Mouse (Mus musculus) intestine, embryonic 15.5 days (tissue): ENCODE data around the gene Hmgcl. TPM values are rescaled to one million over a fixed set of nuclear protein-coding genes. Genes with fewer than 3 reads are reported as not detected.
"Not testable (repeated sequence)": the region's sequence is repeated elsewhere in the genome, so short reads cannot be mapped to it uniquely, and the experiment has no call there.

Experiments used
- ATAC-seq: fragments of 200-750 bp; cut with Nextera tagmentation; 2 replicates; pipeline ENCODE4 v1.8.0; 2017; ENCODE audit warnings: moderate TSS enrichment, moderate library complexity
- H3K27ac ChIP-seq: fragments of 300-500 bp; sonication (generic); 2 replicates; pipeline ENCODE4 v1.5.1; 2015; ENCODE audit warnings: mild to moderate bottlenecking, inconsistent platforms
- H3K27me3 ChIP-seq: fragments of 300-500 bp; sonication (generic); replicated peaks from 2 replicates; pipeline ENCODE4 v1.6.1; 2015; ENCODE audit warnings: inconsistent platforms
- H3K36me3 ChIP-seq: fragments of 300-500 bp; sonication (generic); 2 replicates; pipeline ENCODE4 v1.6.1; 2015; ENCODE audit warnings: inconsistent platforms
- H3K4me1 ChIP-seq: fragments of 300-500 bp; sonication (generic); replicated peaks from 2 replicates; pipeline ENCODE4 v1.6.1; 2015; ENCODE audit warnings: inconsistent platforms
- H3K4me2 ChIP-seq: fragments of 300-500 bp; sonication (generic); replicated peaks from 2 replicates; pipeline ENCODE4 v1.6.1; 2015; ENCODE audit warnings: mild to moderate bottlenecking, inconsistent platforms
- H3K4me3 ChIP-seq: fragments of 300-500 bp; sonication (generic); replicated peaks from 2 replicates; pipeline ENCODE4 v1.5.1; 2015; ENCODE audit warnings: inconsistent platforms
- H3K9ac ChIP-seq: fragments of 300-500 bp; sonication (generic); 2 replicates; pipeline ENCODE4 v1.6.1; 2015; ENCODE audit warnings: inconsistent platforms
- H3K9me3 ChIP-seq: fragments of 300-500 bp; sonication (generic); 2 replicates; pipeline ENCODE4 v1.6.1; 2016; ENCODE audit warnings: inconsistent platforms
- WGBS: fragments of 180-500 bp; shearing (Covaris S2); methylation state at CpG from one replicate; pipeline ENCODE4 v1.1.7; 2015; 5-methylcytosine and 5-hydroxymethylcytosine counted together
- polyA plus RNA-seq: library from polyadenylated mRNA; unstranded; fragments of >200 nt; fragmentation: Nextera tagmentation; extraction: Ambion mirVana; gene quantifications from 2 replicates; pipeline ENCODE4 v1.2.1, GENCODE M21; 2015

The Hmgcl gene
- polyA plus RNA-seq, 1 experiment from 2014 or later: 105 TPM

- Histone ChIP-seq H3K27me3 (no peaks in the 10 kb centered on the region), H3K9me3 (no peaks in the 10 kb centered on the region), H3K4me3 (no peak overlapping the region), H3K9ac (no peak overlapping the region), H3K4me2 (no peak overlapping the region), H3K36me3 (peaks cover 21% of the 10 kb centered on the region; the same call in 1 of the 2 replicates), H3K27ac (no peak overlapping the region), H3K4me1 (peaks cover 23% of the 10 kb centered on the region)
- WGBS: 95% methylated on average over 12 of the region's 12 CpGs
- ATAC-seq: no peak
Measured at GRCm38 (mm10) chr4:135976146-135976545, 29.9 kb downstream of the Hmgcl start.

- H3K36me3 ChIP-seq: peaks cover 31% of the 10 kb centered on the region; the same call in 1 of the 2 replicates
- H3K9ac ChIP-seq, H3K4me3 ChIP-seq, ATAC-seq, H3K27ac ChIP-seq, H3K27me3 ChIP-seq, H3K4me1 ChIP-seq, H3K9me3 ChIP-seq, H3K4me2 ChIP-seq: not testable (repeated sequence)
- WGBS: 92% methylated on average over 5 of the region's 5 CpGs
Measured at GRCm38 (mm10) chr4:135980223-135980622, 34.0 kb downstream of the Hmgcl start.

- no peak overlapping the region for H3K4me3 ChIP-seq
- no peak overlapping the region for H3K27ac ChIP-seq
- no peak for ATAC-seq
- H3K9ac ChIP-seq: no peak overlapping the region
- H3K9me3 ChIP-seq: no peaks in the 10 kb centered on the region
- 70% methylated on average over 7 of the region's 7 CpGs for WGBS
- H3K4me1 ChIP-seq: peaks cover 10% of the 10 kb centered on the region
- H3K27me3 ChIP-seq: no peaks in the 10 kb centered on the region
- no peak overlapping the region for H3K4me2 ChIP-seq
- H3K36me3 ChIP-seq: peaks cover 20% of the 10 kb centered on the region; the same call in 1 of the 2 replicates
Measured at GRCm38 (mm10) chr4:135981524-135982063, 35.3 kb downstream of the Hmgcl start.

- WGBS: 91% methylated on average over 5 of the region's 5 CpGs
- Histone ChIP-seq H3K27me3 (no peaks in the 10 kb centered on the region), H3K36me3 (peaks cover 12% of the 10 kb centered on the region; the same call in 1 of the 2 replicates), H3K9ac (no peak overlapping the region), H3K27ac (no peak overlapping the region), H3K4me2 (no peak overlapping the region), H3K9me3 (no peaks in the 10 kb centered on the region), H3K4me3 (no peak overlapping the region), H3K4me1 (peaks cover 10% of the 10 kb centered on the region)
- ATAC-seq: no peak
Measured at GRCm38 (mm10) chr4:135984556-135984955, 38.3 kb downstream of the Hmgcl start.

DNA sequence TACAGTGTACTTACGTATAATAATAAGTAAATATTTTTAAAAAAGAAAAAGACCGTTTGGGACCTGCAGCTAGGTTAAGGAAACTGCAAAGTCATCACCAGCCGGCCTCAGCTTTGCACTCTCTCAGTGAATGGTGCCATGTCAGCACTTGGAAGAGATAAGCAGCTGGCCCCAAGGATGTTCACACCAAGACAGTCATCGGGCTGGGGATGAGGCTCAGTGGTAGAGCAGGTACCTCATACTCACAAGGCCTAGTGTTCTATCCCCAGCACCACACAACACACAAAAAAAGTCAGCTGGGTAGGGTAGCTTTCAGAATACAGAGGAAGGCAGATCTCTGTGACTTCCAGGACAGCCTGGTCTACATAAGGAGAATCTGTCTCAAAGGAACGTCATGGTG, 38.9 kb downstream of the Hmgcl start:
- Histone ChIP-seq H3K36me3 (peaks cover 12% of the 10 kb centered on the region; the same call in 1 of the 2 replicates), H3K9me3 (no peaks in the 10 kb centered on the region), H3K4me2 (no peak overlapping the region), H3K9ac (no peak overlapping the region), H3K27me3 (no peaks in the 10 kb centered on the region), H3K4me1 (peaks cover 10% of the 10 kb centered on the region), H3K27ac (no peak overlapping the region), H3K4me3 (no peak overlapping the region)
- 89% methylated on average over 5 of the region's 5 CpGs for WGBS
- no peak for ATAC-seq

DNA sequence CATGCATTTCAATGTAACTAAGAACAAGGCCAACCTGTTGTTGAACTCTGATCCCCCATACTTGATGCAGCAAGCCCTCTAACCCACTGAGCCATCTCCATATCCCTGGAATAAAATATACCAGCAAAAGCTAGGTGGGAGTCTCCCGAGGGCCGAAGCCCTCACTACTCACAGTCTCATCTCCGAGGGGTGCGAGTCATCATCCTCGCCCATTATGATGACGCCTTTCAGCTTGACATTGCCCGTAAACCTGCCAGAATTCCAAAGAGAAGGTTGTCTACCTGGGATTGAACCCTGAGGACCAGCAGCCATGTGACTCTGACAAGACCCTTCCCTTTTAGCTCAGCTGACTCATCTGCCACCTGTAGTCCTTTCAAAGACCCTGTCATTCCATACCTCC, 39.5 kb downstream of the Hmgcl start:
- Histone ChIP-seq H3K4me2 (peak overlapping the region; percentile 71), H3K36me3 (peaks cover 12% of the 10 kb centered on the region; the same call in 1 of the 2 replicates), H3K4me3 (peak overlapping the region; percentile 85), H3K4me1 (peaks cover 9% of the 10 kb centered on the region), H3K9ac (peak overlapping the region; percentile 90; the same call in 1 of the 2 replicates), H3K27me3 (no peaks in the 10 kb centered on the region), H3K27ac (no peak overlapping the region), H3K9me3 (no peaks in the 10 kb centered on the region)
- no peak for ATAC-seq
- 87% methylated on average over 7 of the region's 7 CpGs for WGBS

DNA sequence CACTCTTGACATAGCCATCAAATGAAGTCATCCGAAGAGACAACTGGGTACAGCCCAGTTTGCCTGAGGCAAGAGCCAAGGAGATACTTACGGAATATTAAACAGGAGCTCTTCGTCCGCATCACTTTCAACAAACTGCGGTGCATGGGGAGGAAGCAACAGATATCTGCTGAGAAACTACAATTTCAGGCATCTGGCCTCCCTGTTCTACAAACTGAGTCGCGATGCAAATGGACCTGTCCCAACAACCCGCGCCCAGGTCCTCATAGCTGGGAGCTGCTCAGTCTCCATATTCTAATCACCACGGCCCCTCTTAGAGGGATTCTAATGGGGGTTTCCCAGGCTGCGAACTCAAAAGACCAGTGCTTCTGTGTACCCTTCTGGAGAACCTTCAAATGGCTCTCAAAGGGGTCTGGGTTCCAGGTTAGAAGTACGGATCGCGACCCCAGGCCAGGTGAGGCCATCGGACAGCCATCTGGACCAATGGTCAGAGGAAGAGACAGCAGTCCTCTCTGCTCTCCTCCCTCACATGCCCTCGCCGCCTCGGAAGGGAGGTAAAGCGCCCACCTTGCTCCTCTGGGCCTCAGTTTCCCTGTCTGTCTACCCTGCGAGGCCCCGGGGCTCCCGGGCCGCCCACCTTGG, 40.2 kb downstream of the Hmgcl start:
- H3K27ac ChIP-seq: peak overlapping the region; percentile 89
- H3K4me1 ChIP-seq: peaks cover 7% of the 10 kb centered on the region
- 4% methylated on average over 23 of the region's 23 CpGs for WGBS
- peak overlapping the region; percentile 85 for H3K4me3 ChIP-seq
- H3K27me3 ChIP-seq: no peaks in the 10 kb centered on the region
- no peaks in the 10 kb centered on the region for H3K9me3 ChIP-seq
- H3K4me2 ChIP-seq: peak overlapping the region; percentile 71
- peak; percentile 13; the same call in 1 of the 2 replicates for ATAC-seq
- H3K9ac ChIP-seq: peak overlapping the region; percentile 90
- H3K36me3 ChIP-seq: peaks cover 12% of the 10 kb centered on the region; the same call in 1 of the 2 replicates

DNA sequence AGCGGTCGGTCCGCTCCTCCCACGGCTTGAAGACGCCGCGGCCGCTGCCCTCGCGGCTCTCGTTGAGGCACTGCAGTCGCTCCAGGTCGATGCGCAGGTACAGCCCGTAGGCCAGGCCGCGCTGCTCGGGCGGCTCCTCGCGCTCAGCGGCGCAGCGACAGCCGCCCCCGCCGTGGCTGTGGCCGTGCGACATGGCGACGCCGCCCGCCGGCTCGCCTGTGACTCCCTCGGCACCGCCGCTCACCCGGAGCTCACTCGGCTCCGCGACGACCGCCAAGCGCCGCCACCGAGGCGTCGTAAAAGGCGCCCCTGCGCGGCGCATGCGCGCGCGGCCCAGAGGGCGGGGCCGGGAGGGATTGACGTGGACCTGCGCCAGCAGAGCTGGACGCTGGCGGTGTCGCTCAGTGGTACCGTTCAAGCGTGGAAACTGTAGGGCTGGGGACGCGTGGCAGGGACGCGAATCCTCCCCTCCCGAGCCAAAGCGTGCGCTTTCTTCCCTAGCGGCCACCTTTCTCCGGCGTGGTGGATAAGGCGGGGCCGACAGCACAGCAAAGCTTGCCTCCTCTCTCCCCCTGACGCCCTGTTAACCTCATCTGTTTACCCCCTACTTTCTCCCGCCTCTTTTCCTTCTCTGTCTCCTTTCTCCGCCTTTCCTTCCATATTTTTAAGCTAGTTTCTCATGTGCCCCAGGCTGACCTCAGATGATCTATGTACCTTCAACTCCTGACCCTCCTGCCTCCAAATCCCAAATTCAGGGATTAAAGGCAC, 40.9 kb downstream of the Hmgcl start, which contains the start of gene Pithd1:
Gene Pithd1 (minus strand): TSS at position 322 of the 768 bp plus-strand sequence.
- Histone ChIP-seq H3K27ac (peak within 1 kb of the TSS; percentile 89), H3K4me2 (peak within 1 kb of the TSS; percentile 71), H3K27me3 (no peaks in the 10 kb centered on the region), H3K4me3 (peak within 1 kb of the TSS; percentile 85), H3K36me3 (peaks cover 12% of the 10 kb centered on the region; the same call in 1 of the 2 replicates), H3K4me1 (peaks cover 7% of the 10 kb centered on the region), H3K9ac (peak within 1 kb of the TSS; percentile 90), H3K9me3 (no peaks in the 10 kb centered on the region)
- ATAC-seq: peak; percentile 93
- under 1% methylated on average over 81 of the region's 81 CpGs for WGBS

DNA sequence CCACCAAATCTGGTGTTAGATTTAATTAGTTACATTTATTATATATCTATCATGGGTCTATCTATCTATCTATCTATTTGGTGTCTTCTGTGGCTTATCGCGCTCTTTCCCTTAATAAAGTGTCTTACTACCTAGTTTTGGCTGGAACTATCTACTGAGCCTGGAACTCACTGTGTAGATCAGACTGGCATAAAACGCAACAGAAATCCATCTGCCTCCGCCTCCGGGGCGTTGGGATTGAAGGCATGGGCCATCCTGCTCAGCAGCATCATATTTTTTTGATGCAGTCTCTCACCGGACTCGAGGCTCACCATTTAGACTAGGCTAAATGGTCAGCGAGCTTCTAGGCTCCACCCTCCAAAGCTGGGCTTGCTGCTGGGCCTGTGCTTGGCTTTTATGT, 41.5 kb downstream of the Hmgcl start:
- no peak for ATAC-seq
- WGBS: 63% methylated on average over 9 of the region's 9 CpGs
- H3K9me3 ChIP-seq: no peaks in the 10 kb centered on the region
- peak overlapping the region; percentile 90 for H3K9ac ChIP-seq
- peaks cover 7% of the 10 kb centered on the region for H3K4me1 ChIP-seq
- H3K4me3 ChIP-seq: peak overlapping the region; percentile 85
- H3K27me3 ChIP-seq: no peaks in the 10 kb centered on the region
- H3K4me2 ChIP-seq: peak overlapping the region; percentile 71
- H3K27ac ChIP-seq: peak overlapping the region; percentile 89
- H3K36me3 ChIP-seq: peaks cover 12% of the 10 kb centered on the region; the same call in 1 of the 2 replicates

GRCm38 (mm10) chr4:135993941-135994340, 47.7 kb downstream of the Hmgcl start:
- no peak for ATAC-seq
- Histone ChIP-seq H3K27me3 (no peaks in the 10 kb centered on the region), H3K4me3 (no peak overlapping the region), H3K4me2 (no peak overlapping the region), H3K36me3 (no peaks in the 10 kb centered on the region), H3K27ac (no peak overlapping the region), H3K4me1 (no peaks in the 10 kb centered on the region), H3K9ac (no peak overlapping the region), H3K9me3 (no peaks in the 10 kb centered on the region)
- WGBS: 93% methylated on average over 6 of the region's 6 CpGs

- no peaks in the 10 kb centered on the region for H3K36me3 ChIP-seq
- no peaks in the 10 kb centered on the region for H3K27me3 ChIP-seq
- H3K4me1 ChIP-seq: no peaks in the 10 kb centered on the region
- H3K4me2 ChIP-seq: no peak overlapping the region
- H3K9ac ChIP-seq: no peak overlapping the region
- ATAC-seq: no peak
- H3K4me3 ChIP-seq: no peak overlapping the region
- 81% methylated on average over 4 of the region's 4 CpGs for WGBS
- H3K27ac ChIP-seq: no peak overlapping the region
- H3K9me3 ChIP-seq: no peaks in the 10 kb centered on the region
Measured at GRCm38 (mm10) chr4:135995118-135995517, 48.9 kb downstream of the Hmgcl start.

DNA sequence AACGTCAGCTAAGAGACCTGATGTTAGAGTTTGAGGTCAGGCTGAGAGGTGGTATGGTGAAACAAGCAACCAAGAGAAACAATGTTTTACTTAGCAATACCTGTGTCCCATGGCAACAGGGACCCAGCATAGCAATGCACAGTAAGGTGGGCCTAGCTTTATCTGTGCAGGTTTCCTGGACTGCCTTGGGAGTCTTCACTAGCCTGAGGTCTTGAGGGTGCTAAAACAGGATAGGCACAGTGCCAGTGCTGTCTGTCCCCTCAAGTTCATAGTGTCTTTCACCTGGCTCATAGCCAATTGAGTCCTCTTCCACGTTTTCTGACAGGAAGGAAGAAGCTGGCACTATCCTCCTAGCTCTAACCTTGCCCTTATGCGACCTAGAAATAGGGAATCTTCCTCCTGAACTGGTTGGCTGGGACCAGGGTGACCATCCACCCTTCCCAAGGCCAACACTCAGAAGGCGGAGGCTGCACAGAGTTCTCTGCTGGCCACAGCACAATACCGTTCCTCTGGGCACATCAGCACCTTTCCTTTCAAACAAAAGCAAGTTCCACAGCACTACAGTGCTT, 57.9 kb downstream of the Hmgcl start:
- Histone ChIP-seq H3K4me2 (no peak overlapping the region), H3K36me3 (peaks cover 53% of the 10 kb centered on the region), H3K27ac (no peak overlapping the region), H3K9ac (no peak overlapping the region), H3K27me3 (no peaks in the 10 kb centered on the region), H3K9me3 (no peaks in the 10 kb centered on the region), H3K4me3 (no peak overlapping the region), H3K4me1 (no peaks in the 10 kb centered on the region)
- no peak for ATAC-seq
- WGBS: 84% methylated on average over 5 of the region's 5 CpGs
